Mouse (Mus musculus): ENCODE results near the gene Mov10. TPM values are rescaled to one million over a fixed set of nuclear protein-coding genes. Genes with fewer than 3 reads are reported as not detected.
"Not testable (repeated sequence)": the region's sequence is repeated elsewhere in the genome, so short reads cannot be mapped to it uniquely, and the experiment has no call there.

Mov10 gene
- 10 to 100 TPM in 1 of 2 experiments, 1 to 10 TPM in 1; 8.0 to 10.5 TPM for total RNA-seq (2021)

GRCm38 (mm10) chr3:104817991-104818748 lies at the start of gene Mov10:
TSS of gene Mov10 (minus strand) at chr3:104818563.
- intact Hi-C loops (cut with DNase I), result no loop called here
- peak; percentile 31 to 51 for DNase-seq (ENCODE audit: low spot score in 2 of 2)

GRCm38 (mm10) chr3:104866674-104867073 lies 48.3 kb upstream of the Mov10 start:
- intact Hi-C loops (cut with DNase I), result loop anchor here (5.0 to 10.0 kb wide), 2 partner anchors 101 to 152 kb away; no protein-coding TSS in a partner anchor

GRCm38 (mm10) chr3:104865341-104865788 lies 47.0 kb upstream of the Mov10 start:
- intact Hi-C loops (cut with DNase I), result loop anchor here (2.0 to 10.0 kb wide), 4 partner anchors 77 to 187 kb away; partner anchors contain the start of genes Cttnbp2nl and Rhoc
- DNase-seq (ENCODE audit: low spot score in 2 of 2), result no peak

More at GRCm38 (mm10) chr3:104866674-104867073, 48.3 kb upstream of the Mov10 start:
- not testable (repeated sequence) for DNase-seq (ENCODE audit: low spot score in 2 of 2)

- intact Hi-C loops (cut with DNase I), result loop anchor here (2.0 to 10.0 kb wide), 4 partner anchors 76 to 188 kb away; partner anchors contain the start of genes Cttnbp2nl and Rhoc
- DNase-seq (ENCODE audit: low spot score in 2 of 2), result peak; percentile 91 to 94
Measured at GRCm38 (mm10) chr3:104864651-104865340, 46.4 kb upstream of the Mov10 start.

GRCm38 (mm10) chr3:104863786-104864650 lies 45.7 kb upstream of the Mov10 start, which contains the start of the genes St7l and Capza1:
TSS of gene St7l (plus strand) at chr3:104864005.
TSS of gene Capza1 (minus strand) at chr3:104864505.
- DNase-seq (ENCODE audit: low spot score in 2 of 2), result peak; percentile 92 to 93

GRCm38 (mm10) chr3:104858560-104858959 lies 40.2 kb upstream of the Mov10 start:
- no peak for DNase-seq (ENCODE audit: low spot score in 2 of 2)
- intact Hi-C loops (cut with DNase I), result no loop called here

More at GRCm38 (mm10) chr3:104863786-104864650, 45.7 kb upstream of the Mov10 start, which contains the start of the genes St7l and Capza1:
- intact Hi-C loops (cut with DNase I), result loop anchor here (2.0 to 10.0 kb wide), 3 partner anchors 75 to 189 kb away; partner anchors contain the start of genes Cttnbp2nl and Rhoc

GRCm38 (mm10) chr3:104856106-104856505 lies 37.7 kb upstream of the Mov10 start:
- intact Hi-C loops (cut with DNase I), result no loop called here
- DNase-seq (ENCODE audit: low spot score in 2 of 2), result no peak

GRCm38 (mm10) chr3:104854866-104855265 lies 36.5 kb upstream of the Mov10 start:
- peak in 1 of 2 experiments; percentile 11 for DNase-seq (ENCODE audit: low spot score in 2 of 2)
- intact Hi-C loops (cut with DNase I), result no loop called here

GRCm38 (mm10) chr3:104854465-104854864 lies 36.1 kb upstream of the Mov10 start:
- intact Hi-C loops (cut with DNase I), result no loop called here
- no peak for DNase-seq (ENCODE audit: low spot score in 2 of 2)

- DNase-seq (ENCODE audit: low spot score in 2 of 2), result no peak
- intact Hi-C loops (cut with DNase I), result no loop called here
Measured at GRCm38 (mm10) chr3:104846601-104847000, 28.2 kb upstream of the Mov10 start.

- DNase-seq (ENCODE audit: low spot score in 2 of 2), result no peak
Measured at GRCm38 (mm10) chr3:104841049-104841448, 22.7 kb upstream of the Mov10 start.

GRCm38 (mm10) chr3:104835797-104836196 lies 17.4 kb upstream of the Mov10 start:
- no peak for DNase-seq (ENCODE audit: low spot score in 2 of 2)
- intact Hi-C loops (cut with DNase I), result no loop called here

More at GRCm38 (mm10) chr3:104841049-104841448, 22.7 kb upstream of the Mov10 start:
- intact Hi-C loops (cut with DNase I), result no loop called here

GRCm38 (mm10) chr3:104822413-104822812 lies 4.0 kb upstream of the Mov10 start:
- intact Hi-C loops (cut with DNase I), result no loop called here
- DNase-seq (ENCODE audit: low spot score in 2 of 2), result no peak

GRCm38 (mm10) chr3:104820426-104820825 lies 2.1 kb upstream of the Mov10 start:
- DNase-seq (ENCODE audit: low spot score in 2 of 2), result no peak
- intact Hi-C loops (cut with DNase I), result no loop called here

- intact Hi-C loops (cut with DNase I), result no loop called here
- DNase-seq (ENCODE audit: low spot score in 2 of 2), result no peak
Measured at GRCm38 (mm10) chr3:104818749-104819134, 379 bp upstream of the Mov10 start.

GRCm38 (mm10) chr3:104817481-104817990 lies 827 bp downstream of the Mov10 start:
- intact Hi-C loops (cut with DNase I), result no loop called here
- DNase-seq (ENCODE audit: low spot score in 2 of 2), result peak in 1 of 2 experiments; percentile 31

GRCm38 (mm10) chr3:104816130-104816529 lies 2.2 kb downstream of the Mov10 start:
- intact Hi-C loops (cut with DNase I), result no loop called here
- no peak for DNase-seq (ENCODE audit: low spot score in 2 of 2)

GRCm38 (mm10) chr3:104815346-104815745 lies 3.0 kb downstream of the Mov10 start:
- no peak for DNase-seq (ENCODE audit: low spot score in 2 of 2)
- intact Hi-C loops (cut with DNase I), result no loop called here

GRCm38 (mm10) chr3:104814746-104815145 lies 3.6 kb downstream of the Mov10 start:
- no peak for DNase-seq (ENCODE audit: low spot score in 2 of 2)
- intact Hi-C loops (cut with DNase I), result no loop called here
